In the genomic region with DNA sequence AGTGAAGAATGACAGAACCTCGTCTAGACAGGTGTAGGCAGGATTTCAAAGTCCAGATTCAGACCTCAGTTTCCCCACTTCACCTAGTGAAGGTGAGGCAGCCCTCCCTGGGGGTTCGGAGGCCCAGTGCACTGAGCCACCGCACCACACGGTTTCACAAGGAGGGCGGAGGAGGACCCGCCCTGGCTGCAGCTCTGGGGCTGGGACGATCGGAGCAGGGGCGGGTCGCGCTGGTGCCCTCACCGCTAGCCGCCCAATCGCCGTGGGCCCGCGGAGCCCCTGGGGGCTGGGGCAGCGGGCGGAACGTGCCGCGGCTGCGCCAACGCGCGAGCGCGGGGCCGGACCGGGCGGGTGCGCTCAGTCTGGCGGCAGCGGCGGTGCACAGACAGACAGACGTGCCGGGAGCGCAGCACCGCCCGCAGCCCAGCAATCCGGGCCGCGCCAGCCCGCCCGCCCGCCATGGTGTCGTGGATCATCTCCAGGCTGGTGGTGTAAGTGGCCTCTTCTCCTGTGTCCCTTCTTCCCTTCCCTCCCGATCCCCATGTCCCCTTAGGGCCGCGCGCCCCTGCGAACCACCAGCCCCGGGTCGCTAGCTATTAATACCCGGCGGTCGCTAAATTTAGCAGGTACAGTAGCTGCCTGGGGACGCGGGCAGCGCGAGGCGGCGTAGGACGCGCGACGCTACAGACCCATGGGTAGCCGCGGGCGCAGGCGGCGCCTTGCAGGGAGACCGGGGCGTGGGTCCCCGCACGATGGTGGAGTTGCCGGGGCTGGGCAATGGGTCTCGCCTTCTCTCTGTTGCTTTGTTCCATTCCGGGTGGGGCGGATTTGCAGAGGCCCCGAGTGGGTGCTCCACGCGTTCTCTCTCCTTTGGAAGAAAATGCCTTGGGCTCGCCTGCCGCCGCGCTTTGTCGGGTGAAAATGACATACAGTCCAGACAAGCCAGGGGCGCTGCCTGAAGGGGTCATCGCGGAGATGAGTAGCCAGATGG, we compare ENCODE assay signal across 8 mouse cellular contexts. TPM values are rescaled to one million over a fixed set of nuclear protein-coding genes. Genes with fewer than 3 reads are reported as not detected.
DNase-seq lines count a peak whose midpoint lies in the region; ATAC-seq and TF ChIP-seq lines count a peak whose summit lies in the region.

A gene (plus strand): TSS at position 51 of the 991 bp plus-strand sequence.

- ATAC-seq in forebrain, embryonic 13.5 days = peak; percentile 92
- peak; percentile 91 for ATAC-seq in heart, embryonic 16.5 days (replicated peaks; ENCODE audit: extremely low read depth, insufficient read depth, low FRiP score)
- no peak for ATAC-seq in erythroid progenitor cell, adult 5-6 weeks (replicated peaks; ENCODE audit: low FRiP score, poor library complexity, severe bottlenecking)

- H3K4me3 ChIP-seq in forebrain, embryonic 13.5 days = peak within 1 kb of the TSS; percentile 70
- H3K4me3 ChIP-seq in heart, embryonic 16.5 days (ENCODE audit: low read length) = peak within 1 kb of the TSS; percentile 58
- peak within 1 kb of the TSS; percentile 88 for H3K4me3 ChIP-seq in layer of hippocampus, adult 2 months
- H3K4me3 ChIP-seq in lung, adult 2 months (replicated peaks; ENCODE audit: extremely low read depth, low read depth, low read length) = peak within 1 kb of the TSS; percentile 66

- H3K9me3 ChIP-seq in forebrain, embryonic 13.5 days (replicated peaks) = no peaks in the 10 kb centered on the region
- H3K9me3 ChIP-seq in heart, embryonic 16.5 days (replicated peaks; ENCODE audit: control insufficient read depth, low read length) = no peaks in the 10 kb centered on the region

- 0 out of 2 replicates have a peak, but pooled peaks cover 12% of the 10 kb centered on the region for H3K36me3 ChIP-seq in forebrain, embryonic 13.5 days (ENCODE audit: poor library complexity, severe bottlenecking)
- no peaks in the 10 kb centered on the region for H3K36me3 ChIP-seq in heart, embryonic 16.5 days (ENCODE audit: control insufficient read depth, insufficient read depth)

- peak within 1 kb of the TSS; percentile 84 for H3K9ac ChIP-seq in forebrain, embryonic 13.5 days
- peak within 1 kb of the TSS; percentile 82 for H3K9ac ChIP-seq in heart, embryonic 16.5 days (ENCODE audit: low read length)

- DNase-seq in MN1 (ENCODE audit: low spot score) = peak; percentile 32
- peak; percentile 34 for DNase-seq in c-Kit-positive CD71-negative TER-119-negative erythroid progenitor cells, embryonic 14.5 days (ENCODE audit: low read depth)
- DNase-seq in layer of hippocampus, adult 2 months (ENCODE audit: low spot score in 2 of 2) = peak; percentile 52 to 62
- DNase-seq in lung, adult 2 months = peak; percentile 18
- DNase-seq in retina, postnatal 7 days (ENCODE audit: low read depth, low spot score) = peak; percentile 37

- H3K27me3 ChIP-seq in forebrain, embryonic 13.5 days = 0 out of 2 replicates have a peak, but pooled peaks cover 7% of the 10 kb centered on the region
- H3K27me3 ChIP-seq in heart, embryonic 16.5 days (ENCODE audit: control insufficient read depth, insufficient read depth, low read length) = 0 out of 2 replicates have a peak, but pooled peaks cover 2% of the 10 kb centered on the region

- peak within 1 kb of the TSS; percentile 84 for H3K27ac ChIP-seq in forebrain, embryonic 13.5 days
- H3K27ac ChIP-seq in heart, embryonic 16.5 days (ENCODE audit: low read length) = peak within 1 kb of the TSS; percentile 82
- peak within 1 kb of the TSS; percentile 94 for H3K27ac ChIP-seq in layer of hippocampus, adult 2 months

- under 1% methylated on average over 57 of the region's 91 CpGs for WGBS in forebrain, embryonic 13.5 days
- WGBS in heart, embryonic 16.5 days = under 1% methylated on average over 82 of the region's 91 CpGs
- WGBS in lung, adult 2 months = under 1% methylated on average over 91 of the region's 91 CpGs

- no peak for TF ChIP-seq POLR2A in lung, adult 2 months (IDR thresholded peaks at IDR 0.05; ENCODE audit: borderline replicate concordance, extremely low read depth, low read depth, low read length)

- peaks cover 17% of the 10 kb centered on the region for H3K4me1 ChIP-seq in forebrain, embryonic 13.5 days
- H3K4me1 ChIP-seq in heart, embryonic 16.5 days (ENCODE audit: control insufficient read depth, insufficient read depth, low read length) = peaks cover 6% of the 10 kb centered on the region
- H3K4me1 ChIP-seq in lung, adult 2 months (ENCODE audit: control insufficient read depth, insufficient read depth, low read length) = peaks cover 4% of the 10 kb centered on the region; the same call in 1 of the 2 replicates

- TF ChIP-seq CTCF in layer of hippocampus, adult 2 months (conservative IDR thresholded peaks at IDR 0.05) = peak; percentile 31; the same call in 1 of the 2 replicates
- TF ChIP-seq CTCF in lung, adult 2 months (IDR thresholded peaks at IDR 0.05; ENCODE audit: insufficient read depth, low read length) = no peak

- peak within 1 kb of the TSS; percentile 83 for H3K4me2 ChIP-seq in forebrain, embryonic 13.5 days
- H3K4me2 ChIP-seq in heart, embryonic 16.5 days (ENCODE audit: low read depth, low read length) = peak within 1 kb of the TSS; percentile 82

RNA-seq across cellular contexts. Expression of the gene that starts here (rescaled TPM):
- 102 and 117 TPM in 2 replicates for polyA plus RNA-seq in forebrain, embryonic 13.5 days (2015; fragmentation: Nextera tagmentation; extraction: Ambion mirVana)
- polyA plus RNA-seq in heart, embryonic 16.5 days (2015; fragmentation: Nextera tagmentation; extraction: Ambion mirVana) = 20.3 and 20.9 TPM in 2 replicates
- total RNA-seq in layer of hippocampus, adult 2 months (2021) = 10 to 100 TPM; 69.1 to 71.2 TPM
- 5.3 and 6.7 TPM in 2 replicates for polyA plus RNA-seq in lung, adult 2 months (2012; rRNA removed)
- total RNA-seq in erythroid progenitor cell, adult 5-6 weeks (2015; ENCODE audit: low replicate concordance) = not detected in 2 replicates
- not detected in 2 replicates for total RNA-seq in erythroid progenitor cell, adult 5-6 weeks (2017; ENCODE audit: low replicate concordance)

Comparison
In these comparisons a context has a peak if more than half of its experiments do, and no peak if none do; other contexts are left out.
1. RNA of the gene that starts here (total RNA-seq): 69.1 to 71.2 TPM in layer of hippocampus, adult 2 months; not detected in erythroid progenitor cell, adult 5-6 weeks; every median in the first group is over 10 times any median in the second.
2. Peak in every context shown above with its lines, with median percentiles within 50 percentile points of each other: DNase-seq, H3K27ac ChIP-seq and H3K4me3 ChIP-seq.